Mouse (Mus musculus) heart, embryonic 11.5 days (tissue): Measurements from ENCODE around the gene Cass4. TPM values are rescaled to one million over a fixed set of nuclear protein-coding genes. Genes with fewer than 3 reads are reported as not detected.

ENCODE experiments used
- ATAC-seq: fragments of 200-750 bp; cut with Nextera tagmentation; replicated peaks from 2 replicates; pipeline ENCODE4 v1.8.0; 2017; ENCODE audit warnings: moderate library complexity; ENCODE audit not compliant: insufficient number of reproducible peaks, low FRiP score, low TSS enrichment
- H3K27ac ChIP-seq: fragments of 300-500 bp; sonication (generic); 2 replicates; pipeline ENCODE4 v1.5.1; 2014; ENCODE audit warnings: mild to moderate bottlenecking, low read depth, low read length
- H3K27me3 ChIP-seq: fragments of 300-500 bp; sonication (generic); 2 replicates; pipeline ENCODE4 v1.6.1; 2014; ENCODE audit warnings: mild to moderate bottlenecking, low read length, mixed read lengths; ENCODE audit not compliant: control insufficient read depth, insufficient read depth
- H3K36me3 ChIP-seq: fragments of 300-500 bp; sonication (generic); 2 replicates; pipeline ENCODE4 v1.6.1; 2014; ENCODE audit warnings: mild to moderate bottlenecking, low read length, moderate library complexity, mixed read lengths; ENCODE audit not compliant: control insufficient read depth, insufficient read depth
- H3K4me1 ChIP-seq: fragments of 300-500 bp; sonication (generic); 2 replicates; pipeline ENCODE4 v1.6.1; 2014; ENCODE audit warnings: low read length; ENCODE audit not compliant: control insufficient read depth, insufficient read depth
- H3K4me2 ChIP-seq: fragments of 300-500 bp; sonication (generic); 2 replicates; pipeline ENCODE4 v1.6.1; 2014; ENCODE audit warnings: mild to moderate bottlenecking, moderate library complexity
- H3K4me3 ChIP-seq: fragments of 300-500 bp; sonication (generic); 2 replicates; pipeline ENCODE4 v1.5.1; 2014; ENCODE audit warnings: low read depth, low read length
- H3K9ac ChIP-seq: fragments of 300-500 bp; sonication (generic); 2 replicates; pipeline ENCODE4 v1.6.1; 2014; ENCODE audit warnings: mild to moderate bottlenecking, low read depth, low read length, moderate library complexity
- H3K9me3 ChIP-seq: fragments of 300-500 bp; sonication (generic); replicated peaks from 2 replicates; pipeline ENCODE4 v1.6.1; 2016; ENCODE audit warnings: low read length; ENCODE audit not compliant: control insufficient read depth
- WGBS: fragments of 180-500 bp; shearing (Covaris S2); extraction: QIAGEN DNeasy Blood & Tissue Kit; methylation state at CpG from one replicate; pipeline ENCODE4 v1.1.7; 2014; ENCODE audit not compliant: insufficient replicate concordance; 5-methylcytosine and 5-hydroxymethylcytosine counted together
- polyA plus RNA-seq: library from polyadenylated mRNA; unstranded; fragments of >200 nt; fragmentation: Nextera tagmentation; extraction: Ambion mirVana; gene quantifications from 2 replicates; pipeline ENCODE4 v1.2.1, GENCODE M21; 2014

Gene Cass4
- polyA plus RNA-seq, 1 experiment from 2014 or later: 0.89 TPM

GRCm38 (mm10) chr2:172394671-172395070 lies 1.1 kb downstream of the Cass4 start:
- WGBS: 65% methylated on average over 4 of the region's 4 CpGs
- Histone ChIP-seq H3K27me3 (no peaks in the 10 kb centered on the region), H3K9me3 (no peaks in the 10 kb centered on the region), H3K4me2 (no peak overlapping the region), H3K9ac (no peak overlapping the region), H3K36me3 (no peaks in the 10 kb centered on the region), H3K27ac (no peak overlapping the region), H3K4me1 (no peaks in the 10 kb centered on the region), H3K4me3 (no peak overlapping the region)
- ATAC-seq: no peak

- Histone ChIP-seq H3K27me3 (no peaks in the 10 kb centered on the region), H3K9ac (no peak overlapping the region), H3K4me1 (no peaks in the 10 kb centered on the region), H3K4me2 (no peak overlapping the region), H3K4me3 (no peak overlapping the region), H3K36me3 (no peaks in the 10 kb centered on the region), H3K9me3 (no peaks in the 10 kb centered on the region), H3K27ac (no peak overlapping the region)
- WGBS: 42% methylated on average over 9 of the region's 9 CpGs
- ATAC-seq: no peak
Observed at GRCm38 (mm10) chr2:172395961-172396360, 2.4 kb downstream of the Cass4 start.

GRCm38 (mm10) chr2:172399901-172400300 lies 6.3 kb downstream of the Cass4 start:
- 37% methylated on average over 9 of the region's 9 CpGs for WGBS
- Histone ChIP-seq H3K4me1 (no peaks in the 10 kb centered on the region), H3K9me3 (no peaks in the 10 kb centered on the region), H3K9ac (no peak overlapping the region), H3K4me2 (no peak overlapping the region), H3K4me3 (no peak overlapping the region), H3K36me3 (no peaks in the 10 kb centered on the region), H3K27ac (no peak overlapping the region), H3K27me3 (no peaks in the 10 kb centered on the region)
- no peak for ATAC-seq

DNA sequence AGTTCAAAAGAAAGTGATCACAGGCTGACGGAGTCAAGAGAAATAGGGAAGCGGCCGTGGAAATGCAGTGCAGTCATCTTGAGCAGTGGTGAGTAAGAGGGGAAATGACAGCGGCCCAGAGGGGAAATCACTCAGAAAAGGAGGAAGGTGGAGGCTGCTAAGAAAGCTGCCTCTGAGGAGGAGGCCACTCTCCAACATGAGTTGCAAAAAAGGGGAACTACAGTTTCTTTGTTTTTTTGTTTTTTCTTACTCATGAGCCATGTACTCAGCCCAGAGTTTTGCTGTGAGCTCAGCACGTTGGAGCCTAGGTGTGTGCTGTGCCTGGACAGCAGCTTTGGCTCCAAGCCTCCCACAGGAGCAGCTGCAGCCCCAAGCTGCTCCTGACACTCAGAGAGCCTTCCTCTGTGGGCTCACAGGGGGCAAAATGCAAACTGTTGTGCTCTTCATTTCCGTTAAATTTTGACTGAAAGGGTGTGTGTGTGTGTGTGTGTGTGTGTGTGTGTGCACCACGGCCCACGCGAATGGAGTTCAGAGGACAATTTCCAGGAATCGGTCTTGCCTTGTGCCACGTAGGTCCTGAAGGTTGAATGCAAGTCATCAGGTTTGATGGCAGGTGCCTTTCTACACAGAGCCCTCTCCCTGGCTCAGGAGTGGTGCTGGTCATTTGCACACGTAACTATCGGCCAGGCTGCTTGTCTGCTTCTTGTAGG lies 7.7 kb downstream of the Cass4 start:
- Histone ChIP-seq H3K27ac (no peak overlapping the region), H3K36me3 (no peaks in the 10 kb centered on the region), H3K9ac (no peak overlapping the region), H3K4me3 (no peak overlapping the region), H3K4me1 (no peaks in the 10 kb centered on the region), H3K27me3 (no peaks in the 10 kb centered on the region), H3K4me2 (no peak overlapping the region), H3K9me3 (no peaks in the 10 kb centered on the region)
- ATAC-seq: no peak
- WGBS: 60% methylated on average over 13 of the region's 13 CpGs

DNA sequence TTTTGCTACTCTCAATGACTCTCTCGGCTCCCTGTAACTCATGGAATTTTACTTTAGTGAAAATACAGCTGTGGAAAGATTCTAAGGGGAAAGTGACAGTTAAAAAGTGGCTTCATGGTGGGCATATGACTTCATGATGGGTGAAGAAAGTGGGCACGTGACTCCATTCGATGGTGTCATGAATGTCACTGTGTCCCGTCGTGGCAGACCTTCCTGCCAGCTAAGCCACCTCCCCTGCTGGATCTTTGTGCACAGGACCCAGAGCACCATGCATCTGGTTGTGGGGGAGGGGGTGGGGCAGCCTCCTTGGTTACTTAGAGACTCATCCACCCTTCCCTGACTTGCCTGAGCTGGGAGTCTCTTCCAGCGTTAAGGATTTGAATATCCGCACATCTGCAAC lies 10.6 kb downstream of the Cass4 start:
- H3K27ac ChIP-seq: no peak overlapping the region
- H3K9me3 ChIP-seq: no peaks in the 10 kb centered on the region
- no peak overlapping the region for H3K9ac ChIP-seq
- H3K36me3 ChIP-seq: no peaks in the 10 kb centered on the region
- no peak overlapping the region for H3K4me2 ChIP-seq
- no peaks in the 10 kb centered on the region for H3K27me3 ChIP-seq
- WGBS: 58% methylated on average over 7 of the region's 7 CpGs
- ATAC-seq: no peak
- no peaks in the 10 kb centered on the region for H3K4me1 ChIP-seq
- H3K4me3 ChIP-seq: no peak overlapping the region

DNA sequence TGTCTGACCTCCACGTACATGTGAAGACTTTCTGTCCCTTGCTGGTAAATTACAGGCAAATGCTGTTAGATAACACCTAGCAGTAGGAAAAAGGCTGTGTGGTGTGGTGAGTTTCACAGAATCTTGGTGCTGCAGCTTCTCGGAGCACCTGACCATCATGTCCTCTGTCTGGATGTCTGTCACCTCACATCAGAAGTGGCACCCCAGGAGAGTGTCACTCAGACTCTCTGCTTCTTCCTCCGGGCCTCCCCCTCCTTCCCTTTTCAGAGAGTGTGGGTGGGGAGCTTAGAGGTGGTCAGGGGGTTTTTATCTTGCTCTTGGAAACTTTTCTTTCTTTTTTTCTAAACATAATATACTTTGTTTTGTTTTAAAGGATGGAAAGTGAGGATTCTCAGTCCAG lies 11.4 kb downstream of the Cass4 start:
- Histone ChIP-seq H3K36me3 (no peaks in the 10 kb centered on the region), H3K9me3 (no peaks in the 10 kb centered on the region), H3K27me3 (no peaks in the 10 kb centered on the region), H3K9ac (no peak overlapping the region), H3K27ac (no peak overlapping the region), H3K4me3 (no peak overlapping the region), H3K4me1 (no peaks in the 10 kb centered on the region), H3K4me2 (no peak overlapping the region)
- 43% methylated on average over 3 of the region's 3 CpGs for WGBS
- no peak for ATAC-seq

DNA sequence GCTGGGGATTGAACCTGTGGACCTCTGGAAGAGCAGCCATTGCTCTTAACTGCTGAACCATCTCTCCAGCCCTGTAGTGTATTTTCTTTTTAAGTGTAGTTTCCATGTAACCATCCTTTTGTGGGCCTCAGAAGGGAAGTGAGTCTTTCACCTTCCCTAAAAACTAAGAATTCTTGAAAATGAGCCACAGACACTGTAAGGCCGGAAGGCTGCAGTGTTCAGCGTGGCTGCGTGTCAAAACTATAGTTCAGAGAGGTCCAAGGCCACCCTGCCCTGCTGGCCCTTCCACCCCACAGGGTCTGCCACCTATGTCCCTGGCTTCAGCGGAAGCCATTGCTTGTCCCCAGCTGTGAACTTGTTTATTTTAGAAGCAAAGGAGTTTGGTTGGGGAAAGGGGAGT lies 12.6 kb downstream of the Cass4 start:
- no peak overlapping the region for H3K4me2 ChIP-seq
- no peaks in the 10 kb centered on the region for H3K4me1 ChIP-seq
- H3K27me3 ChIP-seq: no peaks in the 10 kb centered on the region
- no peak for ATAC-seq
- H3K36me3 ChIP-seq: no peaks in the 10 kb centered on the region
- H3K27ac ChIP-seq: no peak overlapping the region
- no peak overlapping the region for H3K4me3 ChIP-seq
- WGBS: 50% methylated on average over 4 of the region's 4 CpGs
- no peaks in the 10 kb centered on the region for H3K9me3 ChIP-seq
- no peak overlapping the region for H3K9ac ChIP-seq

- 73% methylated on average over 2 of the region's 2 CpGs for WGBS
- ATAC-seq: no peak
Observed at GRCm38 (mm10) chr2:172407499-172407898, 13.9 kb downstream of the Cass4 start.

GRCm38 (mm10) chr2:172410686-172411085 lies 17.1 kb downstream of the Cass4 start:
- ATAC-seq: no peak
- Histone ChIP-seq H3K27me3 (no peaks in the 10 kb centered on the region), H3K4me2 (no peak overlapping the region), H3K27ac (no peak overlapping the region), H3K9me3 (no peaks in the 10 kb centered on the region), H3K4me1 (peaks cover 11% of the 10 kb centered on the region), H3K9ac (no peak overlapping the region), H3K36me3 (no peaks in the 10 kb centered on the region), H3K4me3 (no peak overlapping the region)
- 83% methylated on average over 2 of the region's 2 CpGs for WGBS

More at GRCm38 (mm10) chr2:172407499-172407898, 13.9 kb downstream of the Cass4 start:
- Histone ChIP-seq H3K36me3 (no peaks in the 10 kb centered on the region), H3K4me1 (0 out of 2 replicates have a peak, but pooled peaks cover 2% of the 10 kb centered on the region), H3K9ac (no peak overlapping the region), H3K4me3 (no peak overlapping the region), H3K27me3 (no peaks in the 10 kb centered on the region), H3K27ac (no peak overlapping the region), H3K9me3 (no peaks in the 10 kb centered on the region), H3K4me2 (no peak overlapping the region)
